Mouse (Mus musculus): ENCODE measurements around the gene Rab6b. TPM values are rescaled to one million over a fixed set of nuclear protein-coding genes. Genes with fewer than 3 reads are reported as not detected.

Rab6b gene
- polyA plus RNA-seq, 1 experiment = 23.3 TPM

GRCm38 (mm10) chr9:103124746-103125145 is 13.2 kb downstream of the Rab6b start:
- Histone ChIP-seq H3K4me3 (ENCODE audit: low read depth, low read length) (no peak overlapping the region), H3K27me3 (ENCODE audit: control insufficient read depth, insufficient read depth, low read length, poor library complexity, severe bottlenecking) (no peaks in the 10 kb centered on the region), H3K36me3 (ENCODE audit: control insufficient read depth, insufficient read depth, low read length, poor library complexity, severe bottlenecking) (no peaks in the 10 kb centered on the region), H3K9ac (ENCODE audit: low read depth, poor library complexity, severe bottlenecking) (no peak overlapping the region), H3K27ac (ENCODE audit: insufficient read depth, low read length) (no peak overlapping the region), H3K4me1 (ENCODE audit: control insufficient read depth, insufficient read depth, low read length) (peaks cover 1% of the 10 kb centered on the region), H3K9me3 (replicated peaks; ENCODE audit: control insufficient read depth, insufficient read depth, low read length, poor library complexity, severe bottlenecking) (no peaks in the 10 kb centered on the region)
- TF ChIP-seq POLR2A (IDR thresholded peaks at IDR 0.05; ENCODE audit: insufficient read depth, low read length) = no peak
- TF ChIP-seq CTCF (IDR thresholded peaks at IDR 0.05; ENCODE audit: low read depth, low read length) = no peak
- no peak for TF ChIP-seq EP300 (IDR thresholded peaks at IDR 0.05; ENCODE audit: insufficient read depth, low read depth, low read length)

GRCm38 (mm10) chr9:103133493-103134124 is 22.0 kb downstream of the Rab6b start:
- H3K27ac ChIP-seq (ENCODE audit: insufficient read depth, low read length) = peak overlapping the region; percentile 24
- H3K4me3 ChIP-seq (ENCODE audit: low read depth, low read length) = no peak overlapping the region
- no peaks in the 10 kb centered on the region for H3K27me3 ChIP-seq (ENCODE audit: control insufficient read depth, insufficient read depth, low read length, poor library complexity, severe bottlenecking)
- no peaks in the 10 kb centered on the region for H3K36me3 ChIP-seq (ENCODE audit: control insufficient read depth, insufficient read depth, low read length, poor library complexity, severe bottlenecking)
- H3K9ac ChIP-seq (ENCODE audit: low read depth, poor library complexity, severe bottlenecking) = no peak overlapping the region
- H3K4me1 ChIP-seq (ENCODE audit: control insufficient read depth, insufficient read depth, low read length) = peaks cover 15% of the 10 kb centered on the region
- no peaks in the 10 kb centered on the region for H3K9me3 ChIP-seq (replicated peaks; ENCODE audit: control insufficient read depth, insufficient read depth, low read length, poor library complexity, severe bottlenecking)
- peak; percentile 90 for TF ChIP-seq EP300 (IDR thresholded peaks at IDR 0.05; ENCODE audit: insufficient read depth, low read depth, low read length)
- no peak for TF ChIP-seq POLR2A (IDR thresholded peaks at IDR 0.05; ENCODE audit: insufficient read depth, low read length)

GRCm38 (mm10) chr9:103134450-103135030 is 23.0 kb downstream of the Rab6b start:
- Histone ChIP-seq H3K4me3 (ENCODE audit: low read depth, low read length) (no peak overlapping the region), H3K9ac (ENCODE audit: low read depth, poor library complexity, severe bottlenecking) (no peak overlapping the region), H3K9me3 (replicated peaks; ENCODE audit: control insufficient read depth, insufficient read depth, low read length, poor library complexity, severe bottlenecking) (no peaks in the 10 kb centered on the region), H3K27me3 (ENCODE audit: control insufficient read depth, insufficient read depth, low read length, poor library complexity, severe bottlenecking) (no peaks in the 10 kb centered on the region), H3K36me3 (ENCODE audit: control insufficient read depth, insufficient read depth, low read length, poor library complexity, severe bottlenecking) (no peaks in the 10 kb centered on the region), H3K27ac (ENCODE audit: insufficient read depth, low read length) (peak overlapping the region; percentile 24; the same call in 1 of the 2 replicates), H3K4me1 (ENCODE audit: control insufficient read depth, insufficient read depth, low read length) (peaks cover 19% of the 10 kb centered on the region)
- no peak for TF ChIP-seq POLR2A (IDR thresholded peaks at IDR 0.05; ENCODE audit: insufficient read depth, low read length)
- 0 out of 2 replicates have a peak, but pooled peaks have one; percentile 2 for TF ChIP-seq EP300 (IDR thresholded peaks at IDR 0.05; ENCODE audit: insufficient read depth, low read depth, low read length)

DNA sequence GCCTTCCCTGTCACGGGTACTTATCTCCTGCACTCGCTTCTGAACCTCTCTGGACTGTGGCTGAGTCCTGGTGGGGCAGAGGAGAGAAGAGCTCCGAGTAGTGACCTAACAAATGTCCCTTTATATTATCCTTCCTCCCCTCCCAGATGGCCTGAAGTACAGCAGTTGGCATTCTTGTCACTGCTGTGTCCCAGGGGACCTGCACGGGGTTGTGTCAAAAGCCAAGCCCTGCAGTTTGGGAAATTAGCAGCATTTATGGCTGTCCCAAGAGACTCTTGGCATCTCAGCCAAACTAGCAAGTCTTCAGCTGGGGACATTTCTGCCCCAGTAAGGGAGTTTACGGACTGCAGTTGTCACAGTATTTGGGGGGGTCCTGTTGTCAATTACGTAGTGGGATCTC is 27.9 kb downstream of the Rab6b start:
- no peak for TF ChIP-seq CTCF (IDR thresholded peaks at IDR 0.05; ENCODE audit: low read depth, low read length)
- TF ChIP-seq POLR2A (IDR thresholded peaks at IDR 0.05; ENCODE audit: insufficient read depth, low read length) = no peak
- no peak for TF ChIP-seq EP300 (IDR thresholded peaks at IDR 0.05; ENCODE audit: insufficient read depth, low read depth, low read length)
- Histone ChIP-seq H3K4me3 (ENCODE audit: low read depth, low read length) (no peak overlapping the region), H3K4me1 (ENCODE audit: control insufficient read depth, insufficient read depth, low read length) (peaks cover 16% of the 10 kb centered on the region), H3K27ac (ENCODE audit: insufficient read depth, low read length) (no peak overlapping the region), H3K36me3 (ENCODE audit: control insufficient read depth, insufficient read depth, low read length, poor library complexity, severe bottlenecking) (no peaks in the 10 kb centered on the region), H3K9me3 (replicated peaks; ENCODE audit: control insufficient read depth, insufficient read depth, low read length, poor library complexity, severe bottlenecking) (no peaks in the 10 kb centered on the region), H3K9ac (ENCODE audit: low read depth, poor library complexity, severe bottlenecking) (no peak overlapping the region), H3K27me3 (ENCODE audit: control insufficient read depth, insufficient read depth, low read length, poor library complexity, severe bottlenecking) (no peaks in the 10 kb centered on the region)

DNA sequence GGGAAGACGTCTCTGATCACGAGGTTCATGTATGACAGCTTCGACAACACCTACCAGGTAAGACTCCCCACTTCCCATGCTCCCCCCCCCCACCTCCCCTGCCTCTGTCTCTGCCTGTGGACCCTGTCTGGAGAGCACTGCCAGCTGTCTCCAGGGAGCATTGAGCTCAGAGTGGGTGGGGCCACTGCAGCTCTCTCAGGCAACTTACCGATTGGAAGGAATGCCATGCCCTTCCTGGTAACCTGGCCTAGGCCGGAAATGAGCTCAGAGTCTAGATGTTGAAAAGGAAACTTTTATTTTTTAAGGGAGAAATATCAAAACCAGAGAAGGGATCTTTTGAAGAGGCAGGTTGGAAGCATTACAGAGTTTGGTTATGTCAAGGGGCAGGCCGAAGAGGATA is 28.8 kb downstream of the Rab6b start:
- Histone ChIP-seq H3K4me1 (ENCODE audit: control insufficient read depth, insufficient read depth, low read length) (peaks cover 19% of the 10 kb centered on the region), H3K36me3 (ENCODE audit: control insufficient read depth, insufficient read depth, low read length, poor library complexity, severe bottlenecking) (no peaks in the 10 kb centered on the region), H3K9ac (ENCODE audit: low read depth, poor library complexity, severe bottlenecking) (no peak overlapping the region), H3K27ac (ENCODE audit: insufficient read depth, low read length) (no peak overlapping the region), H3K4me3 (ENCODE audit: low read depth, low read length) (no peak overlapping the region), H3K27me3 (ENCODE audit: control insufficient read depth, insufficient read depth, low read length, poor library complexity, severe bottlenecking) (no peaks in the 10 kb centered on the region), H3K9me3 (replicated peaks; ENCODE audit: control insufficient read depth, insufficient read depth, low read length, poor library complexity, severe bottlenecking) (no peaks in the 10 kb centered on the region)
- TF ChIP-seq CTCF (IDR thresholded peaks at IDR 0.05; ENCODE audit: low read depth, low read length) (no peak), POLR2A (IDR thresholded peaks at IDR 0.05; ENCODE audit: insufficient read depth, low read length) (no peak), EP300 (IDR thresholded peaks at IDR 0.05; ENCODE audit: insufficient read depth, low read depth, low read length) (no peak)

- H3K27me3 ChIP-seq (ENCODE audit: control insufficient read depth, insufficient read depth, low read length, poor library complexity, severe bottlenecking) = no peaks in the 10 kb centered on the region
- no peaks in the 10 kb centered on the region for H3K9me3 ChIP-seq (replicated peaks; ENCODE audit: control insufficient read depth, insufficient read depth, low read length, poor library complexity, severe bottlenecking)
- no peaks in the 10 kb centered on the region for H3K36me3 ChIP-seq (ENCODE audit: control insufficient read depth, insufficient read depth, low read length, poor library complexity, severe bottlenecking)
- H3K4me1 ChIP-seq (ENCODE audit: control insufficient read depth, insufficient read depth, low read length) = peaks cover 19% of the 10 kb centered on the region
- no peak overlapping the region for H3K4me3 ChIP-seq (ENCODE audit: low read depth, low read length)
- TF ChIP-seq POLR2A (IDR thresholded peaks at IDR 0.05; ENCODE audit: insufficient read depth, low read length) = no peak
- peak; percentile 30; the same call in 1 of the 2 replicates for TF ChIP-seq EP300 (IDR thresholded peaks at IDR 0.05; ENCODE audit: insufficient read depth, low read depth, low read length)
- TF ChIP-seq CTCF (IDR thresholded peaks at IDR 0.05; ENCODE audit: low read depth, low read length) = no peak
- H3K27ac ChIP-seq (ENCODE audit: insufficient read depth, low read length) = no peak overlapping the region
- no peak overlapping the region for H3K9ac ChIP-seq (ENCODE audit: low read depth, poor library complexity, severe bottlenecking)
These were observed 29.7 kb downstream of the Rab6b start for GRCm38 (mm10) chr9:103141266-103141665.
